Mouse (Mus musculus): ENCODE measurements at regions not wholly inside any gene's neighbourhood (a gene's known extent, or its start where the extent isn't known, plus 50 kb on each side); places are given as distances from the start of the nearest gene placed in this dataset.
A peak's percentile ranks its signal among the peaks of the same experiment; 100 is the strongest.
"Not testable (repeated sequence)": the region's sequence is repeated elsewhere in the genome, so short reads cannot be mapped to it uniquely, and the experiment has no call there.

DNA sequence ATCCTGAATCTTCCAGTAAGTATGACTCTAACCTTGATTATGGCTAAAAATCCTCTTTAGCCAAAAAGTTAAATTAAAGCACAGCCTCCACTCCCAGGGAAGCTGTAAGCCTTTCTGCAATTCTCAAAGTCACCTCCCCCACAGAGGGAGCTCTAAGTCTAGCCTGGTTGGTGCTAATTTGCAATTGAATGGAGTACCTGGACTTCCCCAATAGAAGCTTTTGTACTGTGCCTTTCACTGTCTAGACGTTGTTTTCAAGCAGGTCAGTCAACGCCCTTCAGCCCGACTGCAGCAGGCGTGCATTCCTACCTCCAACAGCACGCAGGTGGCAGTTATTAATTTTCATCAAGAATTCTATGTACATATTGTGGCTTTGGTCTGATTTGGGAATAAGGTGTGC lies 87.2 kb downstream of the Catsperg2 start:
- not testable (repeated sequence) for DNase-seq (ENCODE audit: low spot score)

DNA sequence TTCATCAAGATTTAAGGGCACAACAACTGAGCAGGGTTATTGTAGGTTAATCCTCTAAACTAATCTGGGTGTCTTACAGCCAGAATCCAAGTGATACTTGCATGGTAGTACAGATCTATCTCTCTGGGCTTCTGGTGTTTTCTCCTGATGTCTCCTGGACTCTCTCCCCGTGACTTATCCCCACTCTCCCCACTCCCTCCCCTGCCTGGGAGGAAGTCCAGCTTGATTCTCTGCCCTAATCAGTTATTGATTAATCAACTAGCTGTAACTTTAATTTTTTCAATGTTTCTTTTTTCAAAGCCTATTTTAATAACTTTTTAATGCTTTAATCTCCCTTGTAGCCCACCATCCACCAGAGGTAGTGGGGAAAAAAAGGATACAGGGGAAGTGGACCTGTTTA lies 83.9 kb upstream of the Sipa1l3 start:
- DNase-seq (ENCODE audit: low spot score) = no peak

DNA sequence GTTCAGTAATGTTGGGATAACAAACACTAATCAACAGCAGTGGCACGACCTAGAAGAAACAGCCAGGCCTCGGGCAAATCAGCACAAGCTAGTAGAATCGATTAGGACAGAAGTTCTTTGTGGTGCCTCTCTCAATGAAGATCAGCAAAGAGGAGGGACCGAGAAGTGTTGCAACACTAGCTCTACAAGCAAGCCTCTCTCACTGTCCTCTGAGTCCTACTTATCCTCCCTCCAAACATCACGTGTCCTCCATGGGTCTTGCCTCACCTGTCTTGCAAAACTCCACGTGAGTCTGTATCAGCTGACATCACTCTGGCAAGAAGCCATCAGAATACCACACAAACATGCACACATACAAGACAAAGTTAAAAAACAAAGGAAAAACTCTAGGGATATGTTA lies 82.9 kb upstream of the Sipa1l3 start:
- DNase-seq (ENCODE audit: low spot score) = no peak

DNA sequence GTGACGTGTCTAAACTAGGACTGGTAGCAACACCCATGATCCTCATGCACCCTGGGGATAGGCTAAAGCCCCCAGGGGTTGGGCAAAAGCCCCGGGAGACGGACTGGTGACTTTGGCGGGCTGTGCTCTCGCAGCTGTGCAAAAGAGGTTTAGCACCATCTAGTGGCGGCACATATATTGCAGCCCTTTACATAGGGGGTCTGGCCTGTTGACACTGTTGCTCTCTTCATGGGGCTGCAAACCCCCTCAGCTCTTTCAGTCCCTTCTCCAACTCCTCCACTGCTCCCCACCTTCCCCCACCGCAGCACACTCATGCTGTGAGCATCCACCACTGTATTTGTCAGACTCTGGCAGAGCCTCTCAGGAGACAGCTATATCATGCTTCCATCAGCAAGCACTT lies 78.8 kb upstream of the Sipa1l3 start:
- peak; percentile 13 for DNase-seq (ENCODE audit: low spot score)

DNA sequence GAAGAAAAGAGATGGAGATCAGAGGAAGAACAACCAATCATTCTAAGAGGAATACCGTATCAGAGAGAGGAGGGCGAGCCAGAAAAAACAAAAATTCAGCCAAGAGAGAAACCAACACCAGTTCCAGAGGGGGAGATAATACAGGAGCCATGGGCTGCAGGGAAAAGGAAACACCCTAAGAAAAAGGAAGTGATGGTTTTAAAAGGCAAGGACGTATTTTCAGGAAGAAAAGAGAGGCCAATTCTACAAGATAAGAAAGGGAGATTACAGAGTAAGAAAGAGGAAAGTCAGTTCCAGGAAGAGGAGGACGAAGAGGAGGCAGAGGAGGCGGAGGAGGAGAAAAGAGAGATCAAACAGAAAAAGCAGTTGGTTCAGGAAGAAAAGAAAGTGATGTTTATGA lies 59.7 kb upstream of the Sipa1l3 start:
- DNase-seq (ENCODE audit: low spot score) = no peak

DNA sequence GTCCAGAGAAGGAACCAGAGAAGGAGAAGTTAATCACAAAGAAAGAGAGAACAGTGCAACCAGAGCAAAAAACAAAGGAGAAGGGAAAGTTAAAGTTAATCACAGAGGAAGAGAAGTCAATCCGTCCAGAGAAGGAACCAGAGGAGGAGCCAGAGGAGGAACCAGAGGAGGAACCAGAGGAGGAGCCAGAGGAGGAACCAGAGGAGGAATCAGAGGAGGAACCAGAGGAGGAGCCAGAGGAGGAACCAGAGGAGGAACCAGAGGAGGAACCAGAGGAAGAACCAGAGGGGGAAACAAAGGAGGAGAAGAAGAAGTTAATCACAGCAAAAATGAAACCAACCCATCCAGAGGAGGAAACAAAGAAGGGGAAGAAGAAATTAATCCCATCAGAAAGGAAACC lies 57.2 kb upstream of the Sipa1l3 start:
- no peak for DNase-seq (ENCODE audit: low spot score)
